Mouse (Mus musculus) ZHBTc4 (cell line): ENCODE data around the gene Creg2.

Experiments used
- DNase-seq: peaks from one replicate; pipeline ENCODE4 v3.0.0-alpha.2; 2011; ENCODE audit warnings: low read depth, low spot score

Creg2 gene

DNA sequence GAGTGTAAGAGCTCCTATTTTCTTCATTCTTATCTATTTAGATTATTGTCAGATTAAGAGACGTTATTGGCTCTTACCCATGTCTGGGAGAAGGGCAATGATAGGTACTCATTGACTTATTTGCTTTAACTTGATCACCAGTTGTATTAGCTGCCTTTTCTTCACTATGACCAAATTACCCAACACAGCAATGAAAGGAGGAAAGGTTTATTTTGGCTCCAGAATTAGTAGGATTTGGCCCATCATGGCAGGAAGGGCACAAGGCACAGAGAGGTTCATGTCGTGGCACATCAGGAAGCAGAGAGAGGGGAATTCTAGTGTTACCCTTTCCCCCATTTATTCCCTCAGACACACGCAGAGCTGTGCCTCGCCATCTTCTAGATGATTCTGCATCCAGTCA is 1.8 kb upstream of the Creg2 start:
- no peak for DNase-seq

DNA sequence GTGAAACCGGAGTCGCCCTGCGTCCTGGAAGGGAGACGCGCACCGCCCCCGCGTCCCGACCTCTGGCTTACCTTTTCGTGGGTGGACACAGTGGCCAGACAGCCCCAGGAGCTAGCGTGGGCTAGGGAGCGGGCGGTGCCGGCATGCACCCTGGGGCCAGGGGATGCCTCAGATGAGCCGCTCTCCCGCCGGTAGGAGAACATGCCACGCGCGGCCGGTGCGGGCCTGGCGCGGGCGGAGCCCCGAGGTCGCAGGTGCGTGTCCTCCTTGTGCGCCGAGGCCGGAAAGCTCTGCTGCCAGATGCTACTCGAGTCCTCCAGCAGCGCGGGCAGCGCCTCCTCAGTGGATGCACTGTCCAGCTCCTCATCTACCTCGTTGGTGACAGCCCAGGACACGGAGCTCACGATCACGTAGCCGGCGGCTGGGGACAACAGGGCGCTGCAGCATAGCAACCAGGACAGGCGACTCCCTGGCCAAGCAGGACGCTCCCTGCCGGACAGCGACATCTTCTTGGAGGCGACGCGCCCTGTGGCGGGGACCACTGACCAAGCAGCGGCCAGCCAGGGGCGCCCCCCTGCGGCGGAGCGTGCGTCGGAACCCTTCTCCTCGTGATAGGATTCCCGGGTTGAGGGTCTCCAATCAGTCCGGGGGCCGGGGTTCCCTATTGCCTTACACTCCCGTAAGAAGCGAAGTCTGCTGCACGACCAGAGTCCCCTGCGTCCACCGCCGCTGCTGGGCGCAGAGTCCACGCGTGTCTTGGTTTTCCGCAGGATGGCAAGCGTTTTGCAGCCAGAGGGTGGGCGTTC is 636 bp downstream of the Creg2 start:
- DNase-seq, result peak; percentile 40

DNA sequence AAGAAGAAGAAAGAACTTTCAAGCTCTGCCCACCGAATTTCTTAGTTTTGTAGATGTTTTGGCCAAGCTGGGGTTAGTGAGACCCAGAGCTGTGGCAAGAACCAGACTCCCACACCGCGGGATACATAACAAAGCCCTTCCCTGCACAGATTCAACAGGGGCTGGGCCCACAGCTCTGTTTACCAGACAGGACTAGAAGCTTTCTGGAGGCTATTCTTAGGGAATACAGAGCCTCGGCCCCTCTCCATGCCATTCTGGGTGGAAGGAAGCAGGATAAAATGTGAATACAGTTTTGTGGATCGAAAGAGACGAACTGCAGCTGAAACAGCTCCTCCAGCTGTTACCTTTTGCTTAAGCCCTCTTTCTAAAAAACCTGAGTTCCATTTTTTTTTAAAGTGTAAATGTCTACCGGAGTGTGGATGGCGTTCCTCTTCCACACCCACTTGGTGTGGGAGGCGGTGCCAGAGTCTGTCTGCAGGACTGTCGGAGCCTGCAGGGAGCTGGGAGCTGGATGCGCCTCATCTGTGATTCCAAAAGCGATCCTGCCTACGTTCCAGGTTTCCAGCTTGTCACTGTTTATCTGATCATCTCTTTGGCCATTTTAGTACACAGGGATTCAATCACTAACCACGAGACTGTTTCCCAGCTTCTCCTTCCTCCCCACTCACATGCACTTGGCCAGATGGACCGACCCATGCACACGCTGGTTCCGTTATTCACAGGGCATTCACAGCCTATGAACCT is 1.4 kb downstream of the Creg2 start:
- peak; percentile 79 for DNase-seq

DNA sequence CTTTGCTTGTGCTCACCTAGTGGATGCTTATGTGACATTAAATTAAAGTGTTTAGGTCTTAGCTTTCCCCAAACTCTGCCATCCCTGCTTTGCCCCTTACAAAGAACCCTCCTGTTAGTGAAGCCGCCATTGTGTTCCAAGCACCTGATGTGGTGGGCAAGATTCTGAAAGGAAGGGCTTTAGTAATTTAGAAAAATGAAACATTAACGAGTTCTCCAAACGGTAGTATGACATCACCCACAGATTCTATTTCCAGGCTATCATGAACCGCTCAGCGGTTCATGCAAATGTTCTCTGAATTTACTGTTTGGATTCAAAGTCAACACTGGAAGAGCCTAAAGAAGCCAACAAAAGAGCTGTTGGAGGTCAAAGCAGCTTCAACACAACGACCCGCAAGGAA is 2.7 kb downstream of the Creg2 start:
- no peak for DNase-seq

DNA sequence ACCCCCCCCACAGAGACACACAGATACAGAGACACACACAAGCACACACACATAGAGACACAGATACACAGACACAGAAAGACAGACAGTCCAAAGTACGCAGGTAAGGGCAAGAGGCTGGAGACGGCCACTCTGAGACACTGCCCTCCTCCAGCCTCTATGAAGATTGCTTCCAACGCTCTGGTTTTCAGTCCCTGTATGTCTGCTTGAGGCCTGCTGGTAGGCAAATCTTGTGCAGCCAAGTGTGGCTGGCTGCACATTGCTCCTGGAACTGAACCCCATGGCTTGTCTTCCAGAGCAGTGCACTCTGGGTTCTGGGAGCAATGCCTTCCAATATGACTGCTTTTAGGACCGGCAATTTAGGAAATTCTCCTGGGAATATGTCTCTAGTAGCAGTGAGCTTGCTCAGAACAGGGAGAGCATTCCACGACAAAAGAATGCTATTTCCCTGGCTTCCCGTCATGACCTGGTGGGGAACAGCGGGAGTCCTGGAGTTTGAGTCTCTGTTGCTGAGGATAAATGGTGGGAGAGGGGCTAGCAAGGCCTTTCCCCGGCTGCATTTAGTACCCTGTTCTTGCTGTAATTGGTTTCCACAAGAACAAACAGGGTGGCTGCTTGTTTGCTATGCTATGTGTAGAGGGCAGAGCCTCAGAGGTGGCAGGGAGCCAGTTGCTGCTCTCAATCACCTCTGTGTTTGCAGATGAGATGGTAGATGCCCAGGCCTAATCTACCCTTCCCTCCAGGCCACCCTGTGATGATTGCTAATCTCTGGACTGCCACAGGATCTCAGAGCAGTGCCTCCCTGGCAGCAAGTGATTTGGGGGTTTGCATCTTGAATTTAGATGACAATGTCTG is 5.1 kb downstream of the Creg2 start:
- no peak for DNase-seq

DNA sequence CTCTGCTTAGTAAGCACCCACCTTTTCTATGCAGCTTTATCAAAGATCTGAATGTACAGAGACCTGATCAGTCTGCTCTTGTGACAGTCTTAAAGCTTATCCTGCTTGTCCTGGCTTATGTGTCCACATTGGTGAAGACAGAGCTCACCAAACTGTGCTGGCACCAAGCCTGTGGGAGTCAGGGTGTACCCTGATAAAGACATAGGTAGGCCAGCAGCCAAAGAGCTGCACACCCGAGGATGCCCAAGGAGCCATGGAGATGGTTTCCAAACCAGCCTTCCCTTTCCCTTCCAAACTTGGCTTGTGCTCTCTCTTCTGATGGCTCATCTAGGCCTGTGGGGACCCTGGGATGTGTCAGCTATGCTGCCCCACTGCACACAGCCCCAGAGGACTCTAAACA is 6.9 kb downstream of the Creg2 start:
- no peak for DNase-seq

DNA sequence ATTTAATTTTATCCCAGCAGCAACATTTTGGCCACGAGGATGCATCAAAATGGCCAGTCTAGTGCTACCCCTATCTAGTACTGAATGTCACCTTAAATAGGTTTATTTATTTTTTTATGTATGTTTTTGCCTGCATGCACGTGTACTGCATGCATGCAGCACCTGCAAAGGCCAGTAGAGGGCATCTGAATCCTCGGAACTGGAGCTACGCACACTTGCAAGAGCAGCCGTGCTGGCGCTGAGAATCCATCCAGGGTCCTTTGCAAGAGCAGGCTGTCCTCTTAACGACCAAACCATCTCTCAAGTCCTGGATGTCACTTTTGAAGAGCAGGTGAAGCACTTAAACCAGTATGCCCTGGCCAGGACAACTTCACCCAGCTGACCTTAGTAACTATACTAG is 9.6 kb downstream of the Creg2 start:
- DNase-seq, result peak; percentile 53

DNA sequence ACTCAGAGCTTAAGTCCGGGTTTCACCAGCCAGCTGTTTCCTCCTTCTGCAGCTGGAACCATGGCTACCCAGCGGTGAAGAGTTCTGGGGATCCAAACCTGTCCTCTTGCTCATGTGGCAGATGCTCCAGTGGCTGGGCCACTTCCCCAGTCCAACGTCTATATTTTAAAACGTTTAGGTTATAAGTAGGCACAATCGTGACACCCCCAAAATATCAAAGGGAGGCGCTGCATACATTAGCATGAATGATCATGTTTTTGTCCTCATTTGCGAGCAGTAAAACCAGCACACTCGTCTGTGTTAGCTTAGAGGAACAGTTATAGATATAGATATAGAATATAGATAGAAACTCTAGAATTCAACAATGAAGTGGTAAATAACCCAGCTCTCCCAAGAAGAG is 14.1 kb downstream of the Creg2 start:
- no peak for DNase-seq

DNA sequence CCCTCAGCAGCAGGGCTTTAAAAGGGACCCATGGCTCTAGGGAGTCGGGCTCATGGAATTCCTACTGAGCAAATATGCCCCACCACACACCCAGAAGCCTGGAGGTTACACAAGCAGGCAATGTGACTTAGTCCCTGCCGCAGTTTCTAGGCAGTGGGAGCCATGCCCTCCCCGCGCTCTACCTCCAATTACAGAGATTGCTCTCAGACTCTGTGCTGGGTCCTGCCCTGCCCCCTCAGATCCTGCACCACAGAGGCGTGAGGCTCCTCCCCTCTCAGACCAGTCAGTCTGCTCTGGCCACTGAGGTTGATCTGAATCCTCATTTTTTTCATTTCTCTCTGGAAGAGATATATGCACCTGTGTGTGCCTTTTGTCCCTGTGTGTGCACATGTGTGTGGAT is 14.6 kb downstream of the Creg2 start:
- DNase-seq, result peak; percentile 59

DNA sequence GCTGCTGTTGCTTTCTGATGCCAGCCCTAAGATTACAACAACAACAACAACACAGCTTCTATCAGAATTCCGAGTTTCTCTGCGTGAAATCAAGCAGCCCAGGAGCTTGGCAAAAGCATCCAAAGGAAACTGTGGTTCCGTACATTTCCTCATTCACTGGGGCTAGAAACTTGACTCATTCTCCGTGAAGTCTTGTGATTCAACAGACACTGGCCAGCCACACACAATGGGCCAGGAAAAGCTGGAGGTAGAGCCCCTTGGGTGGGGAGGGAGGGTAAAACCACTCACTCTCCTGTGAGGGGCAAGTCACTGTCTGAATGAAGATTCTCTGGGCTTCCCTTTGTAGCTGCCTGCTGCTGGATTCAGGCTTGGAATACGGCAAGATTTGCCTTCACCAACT is 15.1 kb downstream of the Creg2 start:
- DNase-seq, result no peak

DNA sequence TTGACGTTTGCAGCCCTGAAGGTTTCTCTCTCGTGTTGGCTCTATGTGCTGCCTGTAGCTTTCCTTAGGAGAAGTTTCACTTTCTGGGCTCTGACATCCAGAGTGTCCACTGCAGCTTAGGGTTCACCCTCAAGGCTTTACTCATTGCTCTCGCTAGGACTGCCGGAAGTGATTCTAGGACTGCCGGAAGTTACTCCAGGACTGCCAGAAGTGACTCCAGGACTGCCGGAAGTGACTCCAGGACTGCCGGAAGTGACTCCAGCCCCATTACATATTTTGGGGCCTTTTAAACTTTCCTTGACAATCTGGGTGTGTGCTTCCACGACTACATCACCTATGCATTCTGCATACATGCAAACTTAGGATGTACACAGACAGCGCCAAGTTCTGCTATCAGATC is 22.7 kb downstream of the Creg2 start:
- no peak for DNase-seq

DNA sequence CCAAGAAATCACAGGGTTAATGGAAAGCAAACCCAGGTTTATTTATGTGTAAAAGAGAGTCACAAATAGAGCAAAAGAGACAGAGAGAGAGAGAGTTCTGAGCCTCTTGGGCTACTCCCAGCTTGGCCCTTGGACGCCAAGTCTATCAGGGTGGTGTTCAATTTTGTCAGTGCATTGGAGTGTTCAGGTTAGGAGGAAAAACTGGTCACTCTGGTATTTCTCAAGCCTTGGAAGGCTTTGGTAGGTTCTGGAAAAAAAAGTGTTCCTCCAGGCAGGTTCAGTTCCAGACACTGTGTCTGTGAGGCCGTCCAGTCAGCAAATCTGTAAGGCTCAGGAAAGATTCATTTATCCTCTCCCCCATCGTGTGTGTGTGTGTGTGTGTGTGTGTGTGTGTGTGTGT is 25.8 kb downstream of the Creg2 start:
- no peak for DNase-seq

DNA sequence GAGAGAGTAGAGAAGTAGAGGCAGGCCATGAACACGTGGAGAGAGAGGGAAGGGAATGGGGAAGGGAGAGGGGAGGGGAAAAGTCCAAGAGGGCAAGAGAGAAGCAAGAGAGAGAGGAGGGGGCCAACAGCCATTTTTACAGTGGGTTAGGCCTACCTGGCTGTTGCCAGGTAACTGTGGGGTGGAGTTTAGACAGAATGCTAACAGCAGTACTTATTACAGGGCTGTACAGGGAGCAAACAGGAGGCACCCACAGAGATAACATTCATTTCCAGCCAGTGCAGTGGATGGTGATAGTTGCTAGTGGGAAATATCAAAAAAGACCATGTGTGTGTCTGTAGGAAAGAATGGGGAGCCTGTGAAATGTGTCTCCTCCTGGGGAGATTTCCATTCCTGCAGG is 27.5 kb downstream of the Creg2 start:
- DNase-seq, result no peak

DNA sequence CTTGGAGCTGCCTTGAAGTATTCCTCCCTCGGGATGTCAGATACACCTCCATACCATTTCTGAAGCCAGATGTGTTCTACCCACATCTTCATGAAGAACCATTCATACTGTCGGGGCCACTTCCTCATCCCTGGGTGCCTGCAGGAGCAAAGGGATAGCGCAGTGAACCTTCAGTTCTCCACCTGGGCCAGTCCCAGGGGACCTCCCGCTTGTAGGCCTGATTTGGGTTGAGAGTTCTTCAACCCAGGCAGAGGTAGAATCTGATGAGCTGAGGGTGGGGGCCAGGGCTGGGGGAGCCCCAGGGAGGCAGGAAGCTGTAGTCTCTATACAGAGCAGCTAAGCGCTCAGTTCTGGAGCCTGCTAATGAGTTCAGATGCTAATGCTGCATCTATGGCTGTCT is 28.2 kb downstream of the Creg2 start:
- DNase-seq, result no peak

DNA sequence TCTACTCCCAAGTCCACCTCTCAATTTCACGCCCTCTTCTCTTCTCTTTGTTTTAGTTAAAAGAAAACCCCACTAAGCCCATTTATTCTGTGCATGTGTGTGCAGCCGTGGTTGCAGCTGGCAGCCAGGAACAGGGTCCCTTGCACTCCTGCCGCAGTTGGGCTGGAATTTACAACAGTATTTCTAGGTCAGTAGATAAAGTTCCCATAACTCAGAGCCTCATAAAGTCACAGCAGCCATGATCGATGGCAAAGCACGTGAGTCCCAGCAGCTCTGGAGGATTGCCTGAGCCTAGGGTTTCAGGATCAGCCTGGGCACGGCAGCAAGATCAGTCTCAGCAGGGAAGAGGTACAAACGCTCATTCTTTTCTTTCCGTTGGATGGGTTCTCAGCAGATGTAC is 32.8 kb downstream of the Creg2 start:
- no peak for DNase-seq

DNA sequence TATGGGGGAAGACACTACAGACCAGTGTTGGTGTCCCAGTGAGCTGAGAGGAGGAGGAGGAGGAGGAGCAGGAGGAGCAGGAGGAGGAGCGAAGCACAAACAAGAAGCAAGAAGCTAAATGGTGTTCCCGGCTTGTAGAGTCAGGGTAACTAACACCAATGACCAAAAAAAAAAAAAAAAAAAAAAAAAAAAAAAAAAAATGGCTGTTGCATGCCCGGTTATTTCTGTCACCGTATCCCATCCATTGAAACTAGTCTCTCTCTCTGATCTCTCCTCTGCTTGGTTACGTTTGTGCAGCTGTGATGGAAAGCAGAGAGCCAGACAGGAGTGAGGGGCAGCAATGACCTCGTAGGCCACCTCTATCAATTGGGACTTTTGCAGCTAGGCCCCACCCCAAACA is 35.7 kb downstream of the Creg2 start:
- no peak for DNase-seq

DNA sequence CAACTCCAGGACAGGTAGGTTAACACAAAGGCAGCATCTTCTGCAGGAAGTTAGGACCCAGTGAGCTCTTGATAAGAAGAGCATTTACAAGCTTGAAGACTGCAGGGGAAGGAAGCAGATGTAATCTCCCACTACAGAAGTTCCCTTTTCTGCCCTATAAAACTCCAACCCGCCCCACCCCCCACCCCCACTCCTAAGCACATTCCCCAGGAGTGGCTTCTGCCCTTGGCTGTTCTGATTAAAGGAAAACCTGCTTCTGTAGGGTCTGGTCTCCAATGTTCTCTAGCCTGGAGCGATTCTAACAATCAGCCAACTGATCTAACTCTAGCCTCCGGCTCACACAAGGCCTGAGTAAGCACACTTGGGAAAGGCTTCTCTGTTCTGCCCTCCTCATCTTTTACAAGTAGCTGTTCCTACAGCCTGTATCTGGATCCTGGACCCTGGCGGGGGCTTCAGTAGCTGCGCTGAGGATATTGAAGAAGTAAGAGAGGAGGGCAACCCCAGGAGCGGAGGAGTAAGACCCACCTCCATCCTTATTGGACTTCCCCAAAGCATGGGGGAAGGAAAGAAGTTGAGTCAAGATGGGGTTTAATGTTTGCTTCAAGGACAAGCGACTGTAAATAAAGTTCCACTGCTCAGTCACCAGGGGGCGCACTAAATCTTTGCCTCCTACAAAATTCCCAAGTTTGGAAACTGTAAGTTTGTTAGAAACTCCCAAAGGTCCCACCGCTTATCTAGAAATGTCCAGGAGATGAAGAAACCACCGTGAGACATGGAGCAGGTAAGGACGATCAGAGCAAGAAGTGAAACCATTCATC is 36.6 kb downstream of the Creg2 start:
- DNase-seq, result peak; percentile 86

DNA sequence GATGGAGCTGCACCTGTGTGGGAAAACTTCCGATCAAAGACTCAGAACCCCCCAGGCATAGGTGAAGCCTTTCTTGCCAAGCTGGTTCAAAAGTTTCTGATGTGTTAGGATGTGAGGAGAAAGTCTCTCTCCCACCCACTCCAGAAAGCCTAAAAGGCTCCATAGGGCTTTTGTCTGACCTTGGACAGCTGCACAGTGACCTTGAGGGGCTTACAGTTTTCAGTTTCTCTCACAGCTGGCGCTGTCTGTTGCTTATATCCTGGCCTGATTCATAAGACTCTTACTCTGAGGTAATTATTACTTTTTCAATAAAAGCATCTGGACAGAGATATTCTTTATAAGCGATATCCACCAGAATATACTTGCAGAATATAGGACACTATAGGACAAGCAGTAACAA is 38.2 kb downstream of the Creg2 start:
- DNase-seq, result no peak

DNA sequence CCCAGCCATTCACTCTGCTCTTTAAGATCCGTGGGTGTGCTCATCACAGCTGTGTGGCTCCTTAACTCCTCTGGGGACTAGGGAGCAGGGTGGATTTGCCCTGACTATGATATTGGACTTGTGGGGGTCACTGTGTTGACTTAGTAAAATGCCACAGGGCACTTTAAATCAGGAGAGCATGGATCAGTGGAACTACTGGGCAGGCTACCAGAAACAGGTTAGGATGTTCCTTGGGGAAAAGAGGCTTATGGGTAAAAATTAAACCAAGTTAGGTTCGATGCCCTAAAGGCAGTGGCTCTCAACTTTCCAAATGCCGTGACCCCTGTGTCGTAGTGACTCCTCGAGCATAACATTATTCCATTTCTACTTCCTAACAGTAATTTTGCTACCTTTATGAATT is 38.8 kb downstream of the Creg2 start:
- DNase-seq, result no peak

DNA sequence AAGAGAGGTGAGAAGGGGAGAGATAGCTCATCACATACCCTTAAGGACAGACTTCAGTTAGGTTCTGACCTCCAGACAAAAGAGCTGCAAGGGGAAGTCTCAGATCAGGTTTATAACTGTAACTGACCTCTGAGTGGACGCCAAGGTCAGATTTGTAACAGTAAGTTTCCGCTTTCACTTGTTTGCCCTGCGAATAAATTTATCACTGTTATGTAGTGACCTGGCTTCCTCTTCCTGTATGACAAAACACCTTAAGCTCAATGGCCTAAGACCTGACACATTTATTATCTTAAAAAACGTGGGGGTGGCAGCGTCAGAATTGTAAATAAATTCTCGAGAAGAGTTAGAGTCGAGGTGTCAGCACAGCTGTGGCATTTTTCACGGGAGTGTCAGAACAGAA is 42.7 kb downstream of the Creg2 start:
- DNase-seq, result no peak

DNA sequence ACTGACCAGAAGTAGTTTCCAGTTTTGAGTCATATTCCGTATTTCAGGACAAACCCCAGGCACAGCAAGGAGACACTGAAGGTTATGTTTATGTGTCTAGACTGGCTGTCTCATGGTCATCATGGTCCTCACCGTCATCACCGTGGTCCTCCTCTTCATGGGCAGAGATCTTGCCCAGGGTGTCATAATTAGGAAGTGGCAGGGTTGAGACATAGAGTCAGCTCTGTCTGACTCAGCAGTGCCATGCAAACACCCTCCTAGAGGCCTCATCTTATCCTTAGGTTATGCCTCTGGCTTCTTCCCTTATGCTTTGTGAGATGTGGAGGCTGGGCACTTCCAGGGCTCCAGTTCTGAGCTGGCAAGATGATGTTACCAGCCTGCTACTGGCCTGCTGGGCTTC is 48.8 kb downstream of the Creg2 start:
- no peak for DNase-seq

DNA sequence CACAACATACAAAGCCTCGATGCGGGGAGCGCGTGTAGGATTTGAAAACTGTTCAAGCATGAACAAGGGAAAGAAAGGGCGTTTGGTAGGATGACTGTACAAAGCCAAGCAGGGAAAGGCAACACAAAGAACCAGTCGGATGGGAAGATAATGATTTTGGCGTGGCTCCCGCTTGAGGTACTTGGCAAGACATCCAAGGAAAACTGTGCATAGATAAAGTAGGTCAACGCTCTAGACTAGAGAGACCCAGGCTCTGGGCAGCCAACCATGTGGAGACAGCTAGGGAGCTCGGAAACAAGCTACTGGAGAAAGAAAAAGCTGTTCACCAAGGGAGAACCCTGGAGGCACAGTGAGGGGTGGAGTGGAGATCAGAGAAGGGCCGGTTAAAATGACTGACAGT is 52.5 kb downstream of the Creg2 start:
- no peak for DNase-seq
